Mouse (Mus musculus) embryonic facial prominence, embryonic 14.5 days (tissue): ENCODE measurements around the gene A930004D18Rik. TPM values are rescaled to one million over a fixed set of nuclear protein-coding genes. Genes with fewer than 3 reads are reported as not detected.

Source experiments
- ATAC-seq: fragments of 200-750 bp; cut with Nextera tagmentation; 2 replicates; pipeline ENCODE4 v1.8.0; 2017; ENCODE audit warnings: low read depth, moderate number of reproducible peaks, moderate TSS enrichment
- DNase-seq: peaks from one replicate; pipeline ENCODE4 v3.0.0-alpha.2; 2015; ENCODE audit warnings: low spot score
- H3K27ac ChIP-seq: fragments of 300-500 bp; sonication (generic); replicated peaks from 2 replicates; pipeline ENCODE4 v1.5.1; 2014; ENCODE audit warnings: low read depth, mild to moderate bottlenecking, low read length, moderate library complexity
- H3K27me3 ChIP-seq: fragments of 300-500 bp; sonication (generic); replicated peaks from 2 replicates; pipeline ENCODE4 v1.6.1; 2014; ENCODE audit warnings: low read length; ENCODE audit not compliant: control insufficient read depth, insufficient read depth
- H3K36me3 ChIP-seq: fragments of 300-500 bp; sonication (generic); 2 replicates; pipeline ENCODE4 v1.6.1; 2014; ENCODE audit warnings: low read length, mixed read lengths; ENCODE audit not compliant: control insufficient read depth, insufficient read depth
- H3K4me1 ChIP-seq: fragments of 300-500 bp; sonication (generic); 2 replicates; pipeline ENCODE4 v1.6.1; 2014; ENCODE audit warnings: antibody characterized with exemption, low read length; ENCODE audit not compliant: control insufficient read depth, insufficient read depth
- H3K4me2 ChIP-seq: fragments of 300-500 bp; sonication (generic); 2 replicates; pipeline ENCODE4 v1.6.1; 2014; ENCODE audit warnings: low read depth, mild to moderate bottlenecking, low read length, moderate library complexity, mixed read lengths
- H3K4me3 ChIP-seq: fragments of 300-500 bp; sonication (generic); 2 replicates; pipeline ENCODE4 v1.5.1; 2014; ENCODE audit warnings: low read depth, mild to moderate bottlenecking, low read length
- H3K9ac ChIP-seq: fragments of 300-500 bp; sonication (generic); 2 replicates; pipeline ENCODE4 v1.6.1; 2014; ENCODE audit warnings: low read depth, mild to moderate bottlenecking, low read length, moderate library complexity, mixed read lengths
- H3K9me3 ChIP-seq: fragments of 300-500 bp; sonication (generic); 2 replicates; pipeline ENCODE4 v1.6.1; 2016; ENCODE audit warnings: low read length; ENCODE audit not compliant: control insufficient read depth
- WGBS: fragments of 180-500 bp; shearing (Covaris S2); extraction: QIAGEN DNeasy Blood & Tissue Kit; methylation state at CpG from one replicate; pipeline ENCODE4 v1.1.7; 2014; 5-methylcytosine and 5-hydroxymethylcytosine counted together
- polyA plus RNA-seq: library from polyadenylated mRNA; unstranded; fragments of >200 nt; fragmentation: Nextera tagmentation; extraction: Ambion mirVana; gene quantifications from 2 replicates; pipeline ENCODE4 v1.2.1, GENCODE M21; 2014

The A930004D18Rik gene
- polyA plus RNA-seq, 1 experiment from 2014 or later: 6.9 TPM

DNA sequence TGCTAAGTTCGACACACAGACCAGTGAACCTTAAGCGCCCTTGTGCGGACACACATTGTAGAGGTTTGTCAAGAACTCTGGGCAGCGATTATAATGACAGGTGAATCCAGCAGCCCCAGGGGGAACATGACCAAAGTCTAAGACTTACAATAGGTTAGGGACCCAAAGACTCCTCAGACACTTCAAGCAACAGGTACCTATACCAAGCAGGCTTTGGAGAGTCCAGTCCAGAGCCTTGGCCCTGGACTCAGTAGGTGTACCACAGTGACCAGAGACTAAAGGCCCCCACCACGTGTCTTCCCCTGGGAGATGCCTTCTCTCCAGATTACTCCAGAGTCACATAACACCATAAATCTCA, 5.0 kb downstream of the A930004D18Rik start:
- H3K4me1 ChIP-seq: peaks cover 20% of the 10 kb centered on the region
- H3K9me3 ChIP-seq: no peaks in the 10 kb centered on the region
- no peak overlapping the region; the same call in 1 of the 2 replicates for H3K9ac ChIP-seq
- H3K27me3 ChIP-seq: no peaks in the 10 kb centered on the region
- no peak overlapping the region for H3K4me3 ChIP-seq
- H3K27ac ChIP-seq: no peak overlapping the region
- peak overlapping the region; percentile 99 for H3K4me2 ChIP-seq
- ATAC-seq: no peak
- 62% methylated on average over 5 of the region's 5 CpGs for WGBS
- DNase-seq: no peak
- no peaks in the 10 kb centered on the region for H3K36me3 ChIP-seq

DNA sequence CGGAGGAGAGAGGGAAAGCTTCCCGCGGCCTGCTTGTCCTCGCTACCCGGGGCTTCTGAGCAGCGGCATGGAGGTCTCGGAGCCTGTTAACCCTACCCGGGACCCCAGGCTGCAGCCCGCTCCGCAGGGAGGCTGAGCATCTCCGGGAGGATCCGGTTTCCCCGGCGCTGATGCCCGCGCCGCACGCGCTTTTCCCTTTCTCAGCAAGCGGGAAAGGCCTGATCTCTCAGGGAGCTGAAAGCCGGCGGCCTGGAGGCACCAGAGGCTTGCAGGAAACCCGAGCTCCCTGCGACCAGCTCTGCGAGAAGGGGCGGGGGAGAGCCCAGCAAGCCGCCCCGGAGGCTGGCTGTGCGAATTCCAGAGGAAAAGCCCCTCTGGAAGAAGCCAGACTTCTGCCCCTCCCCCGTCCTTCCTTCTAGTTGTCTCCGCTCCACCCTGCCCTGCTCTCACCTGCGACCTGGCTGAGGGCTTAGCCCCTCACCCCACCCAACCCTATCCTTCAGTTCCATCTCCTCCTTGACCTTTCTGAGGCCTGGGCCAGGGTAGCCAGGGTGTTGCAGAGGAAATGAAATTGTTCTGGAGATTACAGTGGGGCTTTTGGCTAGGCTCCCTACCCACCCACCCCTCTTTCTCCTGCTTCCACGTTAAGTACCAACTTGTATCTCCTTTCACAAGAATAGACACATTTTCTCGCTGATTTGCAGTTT, 5.6 kb downstream of the A930004D18Rik start:
- Histone ChIP-seq H3K27ac (peak overlapping the region; percentile 10; the same call in 1 of the 2 replicates), H3K4me3 (peak overlapping the region; percentile 36), H3K36me3 (no peaks in the 10 kb centered on the region), H3K9ac (peak overlapping the region; percentile 73), H3K27me3 (no peaks in the 10 kb centered on the region), H3K4me2 (peak overlapping the region; percentile 99), H3K4me1 (peaks cover 23% of the 10 kb centered on the region), H3K9me3 (no peaks in the 10 kb centered on the region)
- ATAC-seq (no peak), DNase-seq (peak; percentile 90)
- 2% methylated on average over 18 of the region's 34 CpGs for WGBS

DNA sequence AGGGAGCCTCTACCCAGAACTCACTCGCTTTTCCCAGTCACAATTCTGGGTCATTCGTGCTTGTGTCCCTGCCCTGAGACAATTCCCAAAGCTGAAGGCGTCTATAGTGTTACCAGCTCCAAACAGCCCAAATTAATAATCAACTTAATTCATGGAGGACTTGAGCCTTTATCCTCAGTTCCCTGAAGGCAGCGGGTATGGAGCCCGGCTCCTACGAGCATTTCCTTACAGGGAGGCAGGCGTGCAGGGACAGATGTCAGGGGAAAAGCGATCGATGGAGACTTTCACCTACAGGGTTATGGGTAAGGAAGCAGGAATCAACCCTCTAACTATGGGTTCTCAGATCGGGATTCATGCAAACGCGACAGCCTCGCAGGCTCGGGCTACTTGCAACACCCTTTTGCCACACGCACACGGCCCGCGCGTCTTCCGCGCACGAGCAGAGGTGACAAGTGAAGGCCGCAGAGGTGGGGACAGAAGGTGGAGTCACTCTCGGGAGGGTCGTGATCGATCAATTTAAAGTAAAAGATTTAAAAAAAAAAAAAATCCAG, 6.2 kb downstream of the A930004D18Rik start:
- Histone ChIP-seq H3K4me3 (peak overlapping the region; percentile 36), H3K36me3 (no peaks in the 10 kb centered on the region), H3K9me3 (no peaks in the 10 kb centered on the region), H3K27ac (peak overlapping the region; percentile 10; the same call in 1 of the 2 replicates), H3K4me2 (peak overlapping the region; percentile 99), H3K9ac (peak overlapping the region; percentile 73), H3K27me3 (no peaks in the 10 kb centered on the region), H3K4me1 (peaks cover 27% of the 10 kb centered on the region)
- ATAC-seq (no peak), DNase-seq (peak; percentile 47)
- 8% methylated on average over 26 of the region's 26 CpGs for WGBS

DNA sequence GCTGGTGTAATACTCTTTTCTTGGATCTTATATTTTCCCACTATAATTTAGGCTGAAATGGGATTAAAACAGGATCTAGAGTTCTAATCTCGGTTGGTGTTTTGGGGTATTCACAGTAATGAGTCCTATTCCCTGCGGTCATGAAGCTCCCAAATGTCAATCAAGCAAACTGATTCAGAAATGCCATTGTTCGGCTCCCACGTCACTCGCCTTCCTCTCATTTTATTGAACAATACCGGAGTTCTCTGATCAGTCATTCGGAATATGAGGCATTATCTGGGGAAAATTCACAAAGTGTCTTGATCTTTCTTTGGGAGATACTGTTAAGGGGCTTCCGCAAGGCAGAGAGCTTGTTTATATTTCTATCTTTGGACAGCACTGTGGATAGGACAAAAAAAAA, 7.0 kb downstream of the A930004D18Rik start:
- peak; percentile 54 for DNase-seq
- H3K4me2 ChIP-seq: peak overlapping the region; percentile 99; the same call in 1 of the 2 replicates
- H3K27me3 ChIP-seq: no peaks in the 10 kb centered on the region
- no peaks in the 10 kb centered on the region for H3K9me3 ChIP-seq
- 66% methylated on average over 8 of the region's 8 CpGs for WGBS
- no peak overlapping the region for H3K4me3 ChIP-seq
- no peak for ATAC-seq
- no peak overlapping the region for H3K27ac ChIP-seq
- no peaks in the 10 kb centered on the region for H3K36me3 ChIP-seq
- H3K9ac ChIP-seq: no peak overlapping the region
- H3K4me1 ChIP-seq: peaks cover 27% of the 10 kb centered on the region

DNA sequence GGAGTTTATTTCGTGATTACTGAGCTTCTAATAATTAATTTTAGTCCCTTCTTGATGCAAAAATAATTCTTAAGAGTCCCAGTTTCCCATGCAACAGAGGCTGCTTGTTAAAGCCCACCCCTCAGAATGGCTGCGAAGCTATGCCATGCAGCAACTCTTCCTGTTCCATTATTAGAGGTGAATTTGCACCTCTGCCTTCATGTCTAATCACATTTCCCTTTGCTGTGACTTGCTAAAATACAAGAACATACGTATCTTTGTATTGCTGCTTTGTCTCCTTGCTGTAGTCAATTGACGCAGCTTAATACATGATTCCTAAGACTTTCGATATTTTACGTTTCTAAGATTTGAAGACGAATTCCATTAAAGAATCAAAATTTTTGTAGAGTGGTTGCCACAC, 7.9 kb downstream of the A930004D18Rik start:
- DNase-seq (no peak), ATAC-seq (no peak)
- H3K36me3 ChIP-seq: no peaks in the 10 kb centered on the region
- H3K9me3 ChIP-seq: no peaks in the 10 kb centered on the region
- no peak overlapping the region for H3K27ac ChIP-seq
- peaks cover 27% of the 10 kb centered on the region for H3K4me1 ChIP-seq
- no peak overlapping the region for H3K4me3 ChIP-seq
- 79% methylated on average over 7 of the region's 7 CpGs for WGBS
- 0 out of 2 replicates have a peak overlapping the region, but pooled peaks have one; percentile 28 for H3K4me2 ChIP-seq
- H3K9ac ChIP-seq: no peak overlapping the region
- no peaks in the 10 kb centered on the region for H3K27me3 ChIP-seq

DNA sequence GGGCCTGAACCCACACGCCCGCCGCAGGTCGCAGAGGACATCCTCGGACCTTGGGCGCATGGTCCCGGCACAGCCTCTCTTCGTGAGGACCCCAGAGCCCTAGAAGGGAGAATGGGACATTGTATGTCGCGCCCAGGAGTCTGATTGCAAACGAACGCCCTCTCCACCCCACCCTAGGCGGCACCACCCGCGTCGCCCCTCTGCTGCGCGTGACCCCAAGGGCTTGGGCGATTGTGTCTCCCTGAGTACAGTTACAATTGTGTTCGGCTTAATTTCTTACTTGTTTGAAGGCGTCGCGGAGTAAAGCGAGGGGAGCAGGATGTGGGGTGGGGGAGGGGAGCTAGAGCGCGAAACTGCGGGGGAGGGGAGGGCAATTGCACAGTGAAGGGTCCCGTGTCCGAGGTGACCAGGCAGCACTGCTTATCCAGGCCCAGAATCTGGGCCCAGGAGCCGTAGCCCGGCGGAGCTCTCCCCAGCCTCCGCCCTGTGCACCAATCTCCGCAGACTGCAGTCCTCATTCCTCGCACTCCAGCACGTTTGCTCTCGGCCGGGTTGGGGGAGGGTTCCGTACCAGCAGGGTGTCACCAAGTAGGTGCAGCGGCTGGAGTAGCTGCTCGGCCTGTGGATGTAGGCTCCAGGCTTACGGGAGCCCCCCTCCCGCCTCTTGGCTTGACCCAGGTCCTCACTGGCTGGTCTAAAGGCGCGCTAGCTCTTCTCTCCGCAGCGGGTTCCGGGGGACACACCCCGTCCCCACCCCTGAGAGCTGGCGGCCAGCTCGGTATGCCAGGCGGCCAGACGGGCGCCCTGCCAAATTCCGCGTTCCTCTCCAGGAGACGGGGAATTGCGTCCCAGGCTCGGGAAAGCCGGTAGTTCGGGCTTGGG, 9.2 kb downstream of the A930004D18Rik start:
- H3K4me1 ChIP-seq: peaks cover 27% of the 10 kb centered on the region
- peak overlapping the region; percentile 96 for H3K27ac ChIP-seq
- no peaks in the 10 kb centered on the region for H3K9me3 ChIP-seq
- ATAC-seq: peak; percentile 66
- WGBS: 0% methylated on average over 55 of the region's 61 CpGs
- peak; percentile 95 for DNase-seq
- peak overlapping the region; percentile 62 for H3K4me3 ChIP-seq
- no peaks in the 10 kb centered on the region for H3K27me3 ChIP-seq
- no peaks in the 10 kb centered on the region for H3K36me3 ChIP-seq
- peak overlapping the region; percentile 97 for H3K4me2 ChIP-seq
- peak overlapping the region; percentile 89 for H3K9ac ChIP-seq

DNA sequence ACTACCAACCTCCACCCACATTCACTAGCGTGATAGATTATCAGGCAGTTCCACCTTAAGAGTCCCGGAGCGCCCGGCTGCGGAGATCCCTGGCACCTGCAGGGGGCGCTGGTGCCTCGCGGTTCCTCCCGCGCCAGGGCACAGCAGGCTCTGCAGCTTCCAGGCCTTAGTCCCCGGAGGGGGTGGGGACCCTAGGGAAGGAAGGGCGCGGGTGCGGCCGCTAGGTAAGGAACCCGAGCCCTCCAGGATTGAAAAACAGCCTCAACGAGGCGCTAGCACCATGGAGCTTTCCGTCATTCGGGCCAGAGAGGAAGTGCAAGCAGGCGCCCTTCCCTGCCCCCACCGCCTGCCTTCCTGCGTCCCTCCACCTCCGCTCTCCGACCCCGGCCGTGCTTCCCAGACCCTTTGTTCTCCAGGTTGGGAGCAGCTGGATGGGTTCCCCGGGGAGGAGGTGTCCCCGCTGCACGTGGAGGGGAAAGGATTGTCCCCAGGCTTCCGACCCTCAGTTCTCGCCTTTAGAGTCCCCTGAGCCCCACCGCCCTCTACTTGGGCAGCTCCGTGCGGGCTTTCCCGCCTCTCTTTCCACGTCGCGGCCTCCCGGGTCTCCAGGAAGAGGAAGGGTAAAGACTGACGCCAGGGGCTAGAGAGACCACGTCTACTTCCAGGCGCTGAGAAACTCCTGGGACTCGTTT, 9.9 kb downstream of the A930004D18Rik start:
- under 1% methylated on average over 30 of the region's 44 CpGs for WGBS
- Histone ChIP-seq H3K27me3 (no peaks in the 10 kb centered on the region), H3K9ac (peak overlapping the region; percentile 89), H3K36me3 (no peaks in the 10 kb centered on the region), H3K4me3 (peak overlapping the region; percentile 62), H3K4me2 (peak overlapping the region; percentile 97), H3K4me1 (peaks cover 26% of the 10 kb centered on the region), H3K27ac (peak overlapping the region; percentile 96), H3K9me3 (no peaks in the 10 kb centered on the region)
- ATAC-seq: peak; percentile 92
- peak; percentile 98 for DNase-seq
